Mouse (Mus musculus): ENCODE data around the gene Ccdc141.

Ccdc141 gene

GRCm38 (mm10) chr2:76970669-76971068, 199.8 kb downstream of the Ccdc141 start:
- no peak for DNase-seq

GRCm38 (mm10) chr2:76970204-76970603, 200.2 kb downstream of the Ccdc141 start:
- no peak for DNase-seq

GRCm38 (mm10) chr2:76969637-76970036, 200.8 kb downstream of the Ccdc141 start:
- DNase-seq, result peak in 1 of 2 experiments; percentile 4

GRCm38 (mm10) chr2:76968919-76969318, 201.5 kb downstream of the Ccdc141 start:
- DNase-seq, result peak; percentile 84 to 89

- no peak for DNase-seq
Observed at GRCm38 (mm10) chr2:76966582-76966981, 203.9 kb downstream of the Ccdc141 start.

GRCm38 (mm10) chr2:76966013-76966412, 204.4 kb downstream of the Ccdc141 start:
- DNase-seq, result no peak

- DNase-seq, result no peak
Observed at GRCm38 (mm10) chr2:76965542-76965941, 204.9 kb downstream of the Ccdc141 start.

- no peak for DNase-seq
Observed at GRCm38 (mm10) chr2:76962045-76962432, 208.4 kb downstream of the Ccdc141 start.

- DNase-seq, result no peak
Observed at GRCm38 (mm10) chr2:76961420-76962044, 208.9 kb downstream of the Ccdc141 start.

Data from cerebellum, postnatal 25 days (tissue).